ENCODE assay signal across 15 mouse cellular contexts in genomic region chr11:41599006-41599405, GRCm38 (mm10).
DNase-seq lines count a peak whose midpoint lies in the region; ATAC-seq and TF ChIP-seq lines count a peak whose summit lies in the region.
"Had no signal": no experiment of that assay in that cellular context is flagged by ENCODE, and none has a peak within 500 bp of the region (broad histone marks: within the 10 kb centered on the region; RNA-seq: fewer than 3 reads in every experiment).

No protein-coding gene starts in this region.

- no peaks in the 10 kb centered on the region for H3K27me3 ChIP-seq in kidney, postnatal 0 days (ENCODE audit: insufficient read depth, low read length)
- no peaks in the 10 kb centered on the region for H3K27me3 ChIP-seq in midbrain, postnatal 0 days (ENCODE audit: insufficient read depth, low read length)
- H3K27me3 ChIP-seq in midbrain, embryonic 11.5 days (ENCODE audit: control insufficient read depth, insufficient read depth, low read length): no peaks in the 10 kb centered on the region
- H3K27me3 ChIP-seq in cerebellum, adult 2 months (ENCODE audit: control insufficient read depth, insufficient read depth, low read length): no peaks in the 10 kb centered on the region
- no peaks in the 10 kb centered on the region for H3K27me3 ChIP-seq in myocyte (ENCODE audit: control insufficient read depth, insufficient read depth, insufficient read length)
- H3K27me3 ChIP-seq: forebrain, embryonic 15.5 days; heart, embryonic 12.5 days; limb, embryonic 15.5 days; megakaryocyte, embryonic 14.5 days had no signal

- no peak overlapping the region for H3K9ac ChIP-seq in kidney, postnatal 0 days (ENCODE audit: low read depth, low read length)
- H3K9ac ChIP-seq in midbrain, postnatal 0 days (replicated peaks; ENCODE audit: low read length, poor library complexity, severe bottlenecking): no peak overlapping the region
- no peak overlapping the region for H3K9ac ChIP-seq in midbrain, embryonic 11.5 days (ENCODE audit: low read length)
- H3K9ac ChIP-seq: forebrain, embryonic 15.5 days; heart, embryonic 12.5 days; limb, embryonic 15.5 days; lung, embryonic 14.5 days had no signal

- H3K9me3 ChIP-seq in kidney, postnatal 0 days (replicated peaks; ENCODE audit: low read length): no peaks in the 10 kb centered on the region
- H3K9me3 ChIP-seq in midbrain, postnatal 0 days (ENCODE audit: low read length): no peaks in the 10 kb centered on the region
- H3K9me3 ChIP-seq in midbrain, embryonic 11.5 days (ENCODE audit: control insufficient read depth, low read length): no peaks in the 10 kb centered on the region
- H3K9me3 ChIP-seq: forebrain, embryonic 15.5 days; heart, embryonic 12.5 days; hindbrain, embryonic 10.5 days; limb, embryonic 15.5 days; megakaryocyte, embryonic 14.5 days had no signal

- no peak overlapping the region for H3K4me2 ChIP-seq in kidney, postnatal 0 days (ENCODE audit: low read length)
- H3K4me2 ChIP-seq in midbrain, postnatal 0 days (ENCODE audit: low read depth, low read length, poor library complexity, severe bottlenecking): no peak overlapping the region
- H3K4me2 ChIP-seq in midbrain, embryonic 11.5 days: no peak overlapping the region
- peak overlapping the region; percentile 20 for H3K4me2 ChIP-seq in myocyte (ENCODE audit: low read depth)
- H3K4me2 ChIP-seq: forebrain, embryonic 15.5 days; heart, embryonic 12.5 days; limb, embryonic 15.5 days; lung, embryonic 14.5 days had no signal

- peak; percentile 50 for DNase-seq in kidney, postnatal 0 days (ENCODE audit: low spot score)
- no peak for DNase-seq in kidney, postnatal 25 days
- DNase-seq in midbrain, postnatal 0 days (ENCODE audit: low spot score): peak; percentile 58
- no peak for DNase-seq in midbrain, embryonic 11.5 days (ENCODE audit: low spot score, missing footprints)
- DNase-seq in cerebellum, adult 2 months: peak; percentile 17 to 83
- no peak for DNase-seq in urinary bladder, postnatal 36 days (ENCODE audit: low spot score in 2 of 2)
- DNase-seq: lung, embryonic 14.5 days; right cerebral cortex, postnatal 14 days had no signal

- H3K4me3 ChIP-seq in kidney, postnatal 0 days (replicated peaks; ENCODE audit: low read depth, low read length): no peak overlapping the region
- H3K4me3 ChIP-seq in midbrain, postnatal 0 days (ENCODE audit: low read depth, low read length): no peak overlapping the region
- no peak overlapping the region for H3K4me3 ChIP-seq in midbrain, embryonic 11.5 days (ENCODE audit: low read depth, low read length)
- no peak overlapping the region for H3K4me3 ChIP-seq in cerebellum, adult 2 months (replicated peaks; ENCODE audit: insufficient read depth, low read depth, low read length)
- H3K4me3 ChIP-seq in myocyte: no peak overlapping the region
- H3K4me3 ChIP-seq: forebrain, embryonic 15.5 days; heart, embryonic 12.5 days; hindbrain, embryonic 10.5 days; limb, embryonic 15.5 days; megakaryocyte, embryonic 14.5 days had no signal

- no peak overlapping the region for H3ac ChIP-seq in myocyte (ENCODE audit: control insufficient read depth, insufficient read length)

- no peak for TF ChIP-seq CTCF in kidney, postnatal 0 days (IDR thresholded peaks at IDR 0.05; ENCODE audit: low read depth)
- no peak for TF ChIP-seq CTCF in midbrain, postnatal 0 days (IDR thresholded peaks at IDR 0.05)
- no peak for TF ChIP-seq CTCF in cerebellum, adult 2 months (IDR thresholded peaks at IDR 0.05; ENCODE audit: borderline replicate concordance, insufficient read depth, low read depth, low read length)

- no peak overlapping the region for H3K27ac ChIP-seq in kidney, postnatal 0 days
- H3K27ac ChIP-seq in midbrain, postnatal 0 days (ENCODE audit: low read depth, low read length): no peak overlapping the region
- H3K27ac ChIP-seq in midbrain, embryonic 11.5 days (ENCODE audit: low read depth, low read length): no peak overlapping the region
- H3K27ac ChIP-seq in cerebellum, adult 2 months (ENCODE audit: insufficient read depth, low read length): no peak overlapping the region
- H3K27ac ChIP-seq: forebrain, embryonic 15.5 days; hindbrain, embryonic 10.5 days; limb, embryonic 15.5 days had no signal

- no peaks in the 10 kb centered on the region for H3K4me1 ChIP-seq in kidney, postnatal 0 days (replicated peaks; ENCODE audit: insufficient read depth, low read length)
- H3K4me1 ChIP-seq in midbrain, postnatal 0 days (ENCODE audit: insufficient read depth, low read length): no peaks in the 10 kb centered on the region
- no peaks in the 10 kb centered on the region for H3K4me1 ChIP-seq in midbrain, embryonic 11.5 days (ENCODE audit: control insufficient read depth, insufficient read depth, low read length)
- H3K4me1 ChIP-seq in cerebellum, adult 2 months (ENCODE audit: control insufficient read depth, insufficient read depth, low read length): peaks cover 9% of the 10 kb centered on the region; the same call in 1 of the 2 replicates
- H3K4me1 ChIP-seq: forebrain, embryonic 15.5 days; hindbrain, embryonic 10.5 days; limb, embryonic 15.5 days; megakaryocyte, embryonic 14.5 days had no signal

- no peaks in the 10 kb centered on the region for H3K79me2 ChIP-seq in myocyte (ENCODE audit: control insufficient read depth, insufficient read depth)

- no peak for TF ChIP-seq POLR2A in cerebellum, adult 2 months (IDR thresholded peaks at IDR 0.05; ENCODE audit: borderline replicate concordance, insufficient read depth, low read length)
- TF ChIP-seq POLR2A in myocyte (IDR thresholded peaks at IDR 0.05; ENCODE audit: insufficient read length, low read depth): no peak

- no peaks in the 10 kb centered on the region for H3K36me3 ChIP-seq in kidney, postnatal 0 days (ENCODE audit: insufficient read depth, low read length)
- H3K36me3 ChIP-seq in midbrain, postnatal 0 days (ENCODE audit: insufficient read depth, low read length): no peaks in the 10 kb centered on the region
- no peaks in the 10 kb centered on the region for H3K36me3 ChIP-seq in midbrain, embryonic 11.5 days (ENCODE audit: control insufficient read depth, insufficient read depth, low read length)
- no peaks in the 10 kb centered on the region for H3K36me3 ChIP-seq in myocyte (ENCODE audit: control insufficient read depth, insufficient read depth)
- H3K36me3 ChIP-seq: forebrain, embryonic 15.5 days; heart, embryonic 12.5 days; hindbrain, embryonic 10.5 days; limb, embryonic 15.5 days had no signal

- no peak for ATAC-seq in kidney, postnatal 0 days (replicated peaks; ENCODE audit: low FRiP score, low read depth)
- ATAC-seq in midbrain, postnatal 0 days (ENCODE audit: low FRiP score): no peak
- ATAC-seq in midbrain, embryonic 11.5 days (ENCODE audit: low FRiP score): no peak
- ATAC-seq: forebrain, embryonic 15.5 days; intestine, postnatal 0 days had no signal

- 69% methylated on average over 1 of the region's 1 CpGs for WGBS in kidney, postnatal 0 days
- 91% methylated on average over 1 of the region's 1 CpGs for WGBS in midbrain, postnatal 0 days
- 89% methylated on average over 1 of the region's 1 CpGs for WGBS in midbrain, embryonic 11.5 days
- 15% methylated on average over 1 of the region's 1 CpGs for WGBS in cerebellum, adult 2 months

TF ChIP-seq in myocyte, 11 proteins besides CTCF, POLR2A, EP300 and RAD21:
- TF ChIP-seq TCF12 (IDR thresholded peaks at IDR 0.05; ENCODE audit: insufficient read depth, poor library complexity, severe bottlenecking) (no peak), CEBPB (IDR thresholded peaks at IDR 0.05; ENCODE audit: insufficient read depth, poor library complexity, severe bottlenecking) (peak; percentile 47; the same call in 1 of the 2 replicates)

Comparison
In these comparisons a context has a peak if more than half of its experiments do, and no peak if none do; other contexts are left out.
1. DNase-seq: peak in kidney, postnatal 0 days (single experiment), midbrain, postnatal 0 days (single experiment) and cerebellum, adult 2 months (2 of 2); none in kidney, postnatal 25 days (0 of 2), midbrain, embryonic 11.5 days (single experiment) and urinary bladder, postnatal 36 days (0 of 2).